Mouse (Mus musculus) C2C12 (cell line): ENCODE measurements around the gene Neurl3.

Experiments used
- CEBPB ChIP-seq: IDR thresholded peaks from one replicate; pipeline ENCODE4 v1.6.1; 2011; ENCODE audit warnings: low read depth, mild to moderate bottlenecking, control low read depth, moderate library complexity
- CTCF ChIP-seq: IDR thresholded peaks from one replicate; pipeline ENCODE4 v1.5.1; 2011; ENCODE audit not compliant: control insufficient read depth, insufficient read depth, insufficient read length
- MAX ChIP-seq: IDR thresholded peaks from one replicate; pipeline ENCODE4 v1.6.1; 2011; ENCODE audit warnings: mild to moderate bottlenecking, control low read depth
- MYOG ChIP-seq: IDR thresholded peaks from one replicate; pipeline ENCODE4 v1.6.1; 2011; ENCODE audit not compliant: control insufficient read depth, insufficient read length; ENCODE audit errors: extremely low read depth
- USF1 ChIP-seq: IDR thresholded peaks from one replicate; pipeline ENCODE4 v1.6.1; 2011; ENCODE audit warnings: low read depth, mild to moderate bottlenecking, control low read depth, moderate library complexity

DNA sequence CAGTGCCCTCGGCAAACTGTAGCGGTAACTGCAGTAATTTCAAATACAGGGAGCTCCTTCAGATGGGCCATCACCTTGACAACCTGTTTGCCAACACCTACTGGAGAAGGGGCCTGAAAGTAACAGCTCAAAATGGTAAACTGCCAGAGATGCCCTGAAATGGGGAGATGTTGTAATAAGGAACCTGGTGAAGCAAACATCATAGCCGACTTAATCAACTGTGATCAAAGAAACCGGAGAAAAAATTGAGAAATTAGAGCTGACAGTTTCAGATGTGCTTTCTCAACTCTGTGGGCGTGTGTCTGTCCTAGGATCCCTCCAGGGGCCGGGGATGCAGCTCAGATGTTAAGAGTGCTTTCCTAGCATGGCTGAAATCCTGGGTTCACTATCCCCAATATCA lies 41.3 kb downstream of the Neurl3 start:
- no peak for TF ChIP-seq MYOG
- no peak for TF ChIP-seq CTCF
- no peak for TF ChIP-seq CEBPB
- no peak for TF ChIP-seq USF1
- TF ChIP-seq MAX: no peak
